Mouse (Mus musculus): ENCODE measurements around the gene Slamf7.

- TF ChIP-seq POLR2A (IDR thresholded peaks at IDR 0.05; ENCODE audit: low read depth, low read length): no peak
- TF ChIP-seq CTCF (conservative IDR thresholded peaks at IDR 0.05; ENCODE audit: insufficient read depth, insufficient read length, low read depth, low read length): no peak
These were observed 42.1 kb downstream of the Slamf7 start for GRCm38 (mm10) chr1:171610781-171611180.

Data from kidney, adult 2 months (tissue).